Mouse (Mus musculus) brain, embryonic 14.5 days (tissue): ENCODE results near the gene Fkbp1b. TPM values are rescaled to one million over a fixed set of nuclear protein-coding genes. Genes with fewer than 3 reads are reported as not detected.
"Not testable (repeated sequence)": the region's sequence is repeated elsewhere in the genome, so short reads cannot be mapped to it uniquely, and the experiment has no call there.

Experiments
- DNase-seq: peaks from one replicate; pipeline ENCODE4 v3.0.0-alpha.2; 2011; ENCODE audit warnings: low read depth
- CTCF ChIP-seq: fragments of 200-500 bp; IDR thresholded peaks from 2 replicates; pipeline ENCODE4 v1.5.1; 2012; ENCODE audit warnings: inconsistent platforms, mild to moderate bottlenecking, moderate library complexity, borderline replicate concordance; ENCODE audit not compliant: insufficient read depth, insufficient read length; ENCODE audit errors: extremely low read depth
- POLR2A ChIP-seq: fragments of 200-500 bp; IDR thresholded peaks from 2 replicates; pipeline ENCODE4 v1.6.1; 2012; ENCODE audit warnings: mild to moderate bottlenecking, inconsistent platforms, borderline replicate concordance; ENCODE audit not compliant: poor library complexity, insufficient read depth, insufficient read length, severe bottlenecking; ENCODE audit errors: extremely low read depth
- polyA plus RNA-seq: library from polyadenylated mRNA; depleted of rRNA; stranded (reverse); fragments of >200 nt; gene quantifications from 2 replicates; pipeline ENCODE4 v1.2.3, GENCODE M21; 2012

Gene Fkbp1b
- polyA plus RNA-seq, 1 experiment, result 31.0 TPM

DNA sequence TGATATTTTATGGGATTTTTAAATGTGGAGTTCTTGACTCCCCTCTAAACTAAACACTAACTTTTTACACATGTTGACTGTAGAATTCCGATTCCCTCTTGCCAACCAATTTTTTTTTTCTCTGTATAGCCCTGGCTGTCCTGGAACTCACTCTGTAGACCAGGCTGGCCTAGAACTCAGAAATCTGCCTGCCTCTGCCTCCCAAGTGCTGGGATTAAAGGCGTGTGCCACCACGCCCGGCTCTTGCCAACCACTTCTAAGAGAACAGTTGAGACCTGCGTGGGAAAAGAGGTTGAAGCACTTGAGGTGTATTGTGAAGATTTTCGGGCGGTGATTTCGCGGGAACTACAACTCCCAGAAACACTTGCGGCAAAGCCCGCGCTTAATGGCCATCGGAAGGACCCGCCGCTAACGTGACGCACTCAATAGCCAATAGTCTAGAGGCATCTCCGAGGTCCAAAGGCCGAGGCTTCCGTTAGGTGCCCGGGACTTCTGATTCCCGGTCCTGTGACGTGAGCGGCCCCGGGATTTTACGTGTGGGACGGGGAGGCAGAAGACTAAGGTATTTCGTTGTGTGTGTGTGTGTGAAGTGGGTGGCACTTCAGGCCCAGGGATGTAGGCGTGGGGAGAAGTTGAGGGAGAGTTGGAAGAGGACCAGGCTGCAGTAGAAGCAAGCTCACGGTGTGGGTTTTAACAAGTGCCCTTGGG lies 1.7 kb upstream of the Fkbp1b start, which contains the start of gene Wdcp:
Gene Wdcp (plus strand): TSS at position 414 of the 708 bp plus-strand sequence.
- peak; percentile 97 for DNase-seq
- TF ChIP-seq CTCF (no peak), POLR2A (no peak; the same call in 1 of the 2 replicates)

DNA sequence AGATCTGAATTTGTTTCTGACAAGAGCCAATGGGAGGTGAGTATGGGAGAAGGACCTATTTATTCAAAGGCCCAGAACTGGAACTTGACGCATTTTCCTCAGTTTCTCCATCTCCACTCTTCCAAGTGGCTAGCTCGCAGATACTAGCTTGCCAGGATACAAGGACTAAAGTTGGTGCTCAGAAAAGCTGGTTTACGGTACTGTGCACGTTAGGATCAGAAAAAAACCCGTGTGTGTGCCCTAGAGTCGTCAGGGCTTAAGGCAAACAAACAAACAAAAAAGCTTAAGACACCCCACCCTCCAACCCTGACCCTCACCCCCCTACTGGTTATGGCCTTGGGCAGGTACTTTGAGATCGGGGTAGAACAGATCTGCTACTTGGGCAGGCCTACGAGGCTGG lies 1.1 kb upstream of the Fkbp1b start:
- TF ChIP-seq CTCF (no peak), POLR2A (no peak)

DNA sequence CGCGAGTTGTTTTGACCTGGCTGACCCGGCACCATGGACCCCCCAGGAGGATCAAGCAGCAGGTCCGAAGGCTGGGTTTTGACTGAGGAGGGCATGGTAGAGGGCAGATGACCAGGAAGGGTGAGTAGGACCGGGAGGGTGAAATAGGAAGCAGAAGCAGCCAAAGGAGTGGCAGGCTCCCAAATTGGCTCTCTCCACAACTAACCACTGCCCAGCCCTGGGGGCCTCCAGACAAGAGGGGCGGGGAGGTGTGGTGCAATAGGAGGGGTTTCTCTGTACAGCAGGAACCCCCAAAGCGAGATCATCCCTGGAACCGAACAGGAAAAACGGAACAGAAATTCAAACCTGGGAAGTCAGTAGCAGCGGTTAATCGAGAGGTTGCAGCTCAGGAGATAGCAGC lies 650 bp downstream of the Fkbp1b start:
- no peak for TF ChIP-seq CTCF
- TF ChIP-seq POLR2A, result no peak
- DNase-seq, result peak; percentile 19

More for the DNA sequence above, 1.1 kb upstream of the Fkbp1b start:
- peak; percentile 2 for DNase-seq

DNA sequence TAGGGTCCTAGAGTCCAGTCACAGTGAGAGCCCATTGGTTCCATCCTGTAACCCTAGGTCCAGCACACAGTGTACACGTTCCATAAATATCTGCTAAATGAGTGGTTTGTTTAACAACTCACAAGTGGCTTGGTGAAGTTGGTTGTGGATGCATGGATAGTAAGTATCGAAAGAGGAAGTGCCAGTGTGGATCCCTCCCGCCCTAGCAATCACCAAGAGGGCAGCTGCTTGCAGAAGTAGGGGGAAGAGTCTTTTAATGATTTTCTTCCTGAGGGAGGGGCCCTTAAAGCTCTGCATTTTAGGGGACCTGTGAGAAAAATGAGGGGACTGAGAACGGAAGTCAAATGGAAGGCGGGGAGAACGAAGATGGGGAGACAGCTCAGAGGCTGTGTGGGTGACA lies 1.4 kb downstream of the Fkbp1b start:
- DNase-seq, result no peak
- TF ChIP-seq POLR2A (no peak), CTCF (no peak)

DNA sequence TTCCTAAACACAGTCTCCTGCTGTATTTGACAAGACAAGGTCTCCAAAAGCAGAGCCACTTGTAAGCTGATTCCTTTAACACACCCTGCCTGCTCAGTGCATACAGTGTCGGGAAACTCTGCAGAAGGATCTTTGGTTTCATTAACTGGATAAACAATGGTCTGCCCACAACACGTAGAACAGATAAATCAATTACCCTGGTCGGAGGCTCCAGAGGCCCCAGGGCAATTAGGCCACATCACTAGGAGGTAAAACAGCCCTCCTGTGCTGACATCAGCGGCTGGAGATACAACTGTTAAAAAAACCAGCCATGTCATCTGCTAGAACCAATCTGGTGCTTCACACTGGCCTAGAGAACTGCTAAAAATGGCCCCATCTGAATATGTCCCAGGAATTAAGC lies 4.4 kb downstream of the Fkbp1b start:
- DNase-seq, result no peak
- no peak for TF ChIP-seq POLR2A
- no peak for TF ChIP-seq CTCF

DNA sequence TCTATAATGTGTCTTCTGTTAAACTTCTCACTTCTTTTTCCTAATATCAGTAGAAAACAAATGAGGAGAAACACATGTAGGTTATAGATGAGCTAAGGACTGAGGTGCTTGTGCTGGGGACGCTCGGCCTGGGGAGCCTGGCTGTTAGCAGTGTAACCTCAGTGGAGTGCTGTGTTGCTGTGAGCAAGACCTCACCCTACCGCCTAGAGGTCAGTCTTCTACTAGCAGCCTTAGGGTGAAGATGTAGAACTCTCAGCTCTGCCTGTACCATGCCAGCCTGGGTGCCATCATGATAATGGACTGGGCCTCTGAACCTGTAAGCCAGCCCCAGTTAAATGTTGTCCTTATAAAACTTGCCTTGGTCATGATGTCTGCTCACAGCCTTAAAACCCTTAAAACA lies 14.1 kb downstream of the Fkbp1b start:
- TF ChIP-seq POLR2A (no peak), CTCF (no peak)
- no peak for DNase-seq

DNA sequence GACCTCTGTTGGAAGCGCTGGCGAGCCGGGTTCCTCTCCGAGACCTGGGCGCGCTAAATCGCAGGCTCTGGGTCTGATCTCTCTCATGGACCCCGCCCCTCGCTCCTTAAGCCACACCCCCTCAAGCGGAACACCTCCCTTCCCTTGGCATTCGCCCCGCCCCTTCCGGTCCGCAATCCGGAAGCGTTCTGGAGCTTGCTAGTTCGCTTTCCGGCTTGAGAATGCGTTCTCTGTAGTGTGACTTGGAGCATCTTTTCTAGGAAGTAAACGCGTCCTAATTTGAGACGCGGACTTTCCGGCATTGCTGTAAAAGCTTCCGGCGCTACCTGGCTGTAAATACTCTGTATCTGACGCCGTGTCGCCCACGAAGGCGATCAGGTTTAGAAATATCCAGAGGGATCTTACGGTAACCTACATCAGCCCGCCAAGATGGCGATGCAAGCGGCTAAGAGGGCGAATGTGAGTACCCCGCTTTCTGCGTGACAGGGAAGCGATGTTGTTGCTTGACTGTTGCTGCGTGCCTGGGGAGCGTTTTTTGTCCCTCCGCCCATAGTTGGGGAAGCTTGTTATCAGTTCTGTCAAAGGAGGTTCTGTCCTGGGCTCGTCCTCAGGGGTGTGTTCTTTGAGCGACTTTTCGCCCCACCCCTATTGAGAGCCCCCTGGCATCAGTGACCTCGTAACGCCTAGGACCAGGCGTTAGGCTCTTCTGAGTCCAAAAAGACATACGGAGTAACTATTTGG lies 23.9 kb downstream of the Fkbp1b start, which contains the start of gene Sf3b6:
Gene Sf3b6 (plus strand): TSS at position 184 of the 741 bp plus-strand sequence.
- peak; percentile 89; the same call in 1 of the 2 replicates for TF ChIP-seq POLR2A
- no peak for TF ChIP-seq CTCF
- peak; percentile 99 for DNase-seq

DNA sequence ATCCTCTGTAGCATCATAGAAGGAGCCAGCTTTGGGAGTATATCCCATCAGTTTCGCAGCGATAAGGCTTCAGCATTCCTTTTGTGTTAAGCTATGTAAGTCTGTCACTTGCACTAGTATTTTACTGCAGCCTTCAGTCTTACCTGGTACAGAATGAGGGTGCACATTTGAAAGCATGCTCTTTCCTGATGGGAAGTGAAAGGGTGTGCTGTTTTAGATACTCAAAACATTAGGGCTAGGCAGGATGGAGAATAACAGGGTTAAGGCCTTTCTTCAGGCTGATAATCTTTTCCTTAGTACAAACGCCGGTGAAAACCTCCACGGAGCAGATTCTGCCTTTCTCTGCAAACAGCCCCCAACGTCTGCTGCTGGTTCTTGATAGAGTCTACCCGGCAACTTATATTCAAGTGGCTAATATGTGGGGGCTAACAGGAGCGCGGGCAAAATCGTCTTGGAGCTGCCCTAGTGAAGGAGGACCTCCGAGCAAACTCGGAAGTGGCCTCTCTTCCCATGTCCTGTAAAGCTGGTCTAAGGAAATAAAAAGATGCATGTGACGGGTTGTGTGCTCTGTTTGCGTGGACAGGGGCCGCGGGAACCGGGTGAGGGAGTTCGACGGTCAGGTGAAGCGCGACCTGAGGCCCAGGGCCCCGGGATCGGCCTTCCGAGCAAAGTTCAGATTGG lies 24.6 kb downstream of the Fkbp1b start:
- TF ChIP-seq CTCF, result no peak
- no peak for DNase-seq

DNA sequence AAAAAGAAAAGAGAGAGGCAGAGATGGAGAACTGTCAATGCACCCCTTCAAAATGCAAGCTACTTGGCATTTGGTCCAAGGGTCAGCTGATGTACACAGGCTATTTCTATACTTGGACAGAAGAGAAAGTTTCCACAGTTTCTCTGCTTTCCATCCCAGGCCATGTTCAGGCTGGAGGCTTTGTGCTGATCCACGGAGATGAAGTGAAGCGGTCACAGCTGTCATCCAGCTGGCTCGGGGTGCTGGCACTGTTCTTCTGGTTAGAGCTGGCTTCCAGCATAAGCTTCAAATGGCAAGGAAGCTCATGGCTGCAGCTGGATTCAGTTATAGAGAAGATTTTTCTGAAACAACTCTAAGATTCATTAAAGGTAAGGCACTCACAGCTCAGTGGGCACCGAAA lies 27.8 kb downstream of the Fkbp1b start:
- no peak for DNase-seq
- no peak for TF ChIP-seq POLR2A
- no peak for TF ChIP-seq CTCF

DNA sequence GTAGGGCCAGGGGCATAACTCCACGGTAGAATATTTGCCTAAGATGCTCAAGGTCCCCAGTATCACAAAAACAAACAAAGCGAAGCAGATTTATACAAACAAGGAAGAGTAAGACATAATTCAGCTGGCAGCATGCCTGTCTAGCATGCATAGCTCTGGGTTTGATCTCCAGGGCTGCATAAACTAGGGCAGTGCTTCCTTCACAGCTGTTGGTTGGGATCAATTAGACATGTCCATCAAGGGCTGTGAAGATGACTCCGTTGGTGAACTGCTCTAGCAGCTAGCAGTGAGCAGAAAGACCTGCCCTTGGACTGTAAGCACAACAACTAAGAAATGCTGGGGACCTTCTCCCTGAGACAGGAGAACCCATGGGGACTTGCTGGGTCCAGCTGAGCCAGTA lies 29.7 kb downstream of the Fkbp1b start:
- no peak for DNase-seq
- no peak for TF ChIP-seq CTCF
- no peak for TF ChIP-seq POLR2A

DNA sequence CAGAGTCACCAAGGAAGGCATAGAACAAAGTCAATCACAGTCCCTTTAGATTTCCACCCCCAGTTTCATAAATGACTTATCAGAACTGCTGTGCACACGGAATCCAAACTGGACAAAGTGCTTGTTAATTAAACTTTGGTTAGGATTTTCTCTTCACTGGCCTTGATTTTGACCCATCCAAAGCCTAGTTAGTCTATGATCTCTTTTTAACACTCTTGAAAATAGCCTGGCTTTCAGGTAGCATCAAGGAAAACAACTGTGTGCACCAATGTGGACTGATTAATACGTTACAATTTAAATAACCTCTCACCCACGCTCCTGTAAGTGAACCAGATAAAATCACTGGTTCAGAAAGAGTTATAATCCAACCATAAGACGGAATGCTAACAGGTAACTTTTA lies 30.4 kb downstream of the Fkbp1b start:
- TF ChIP-seq POLR2A, result no peak
- TF ChIP-seq CTCF, result no peak
- DNase-seq, result no peak

DNA sequence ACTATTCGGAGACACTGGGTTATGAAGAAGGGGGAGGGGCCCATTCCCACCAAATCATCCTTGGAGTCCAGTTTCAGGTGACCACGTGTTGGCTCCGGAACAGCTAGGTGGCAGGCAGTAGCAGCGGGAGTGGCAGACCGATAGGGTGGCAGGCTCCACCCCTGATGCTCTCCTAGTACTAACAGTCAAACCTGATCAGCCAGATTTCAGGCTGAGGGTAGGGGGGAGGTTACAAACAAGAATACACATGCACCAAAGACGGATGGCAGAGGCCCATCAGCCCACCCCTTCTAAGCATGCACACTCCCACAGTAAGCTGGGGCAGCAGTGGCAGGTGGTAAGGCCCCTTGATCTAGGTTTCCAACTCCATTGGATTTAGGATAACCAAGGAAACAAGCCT lies 43.9 kb downstream of the Fkbp1b start:
- DNase-seq, result not testable (repeated sequence)

DNA sequence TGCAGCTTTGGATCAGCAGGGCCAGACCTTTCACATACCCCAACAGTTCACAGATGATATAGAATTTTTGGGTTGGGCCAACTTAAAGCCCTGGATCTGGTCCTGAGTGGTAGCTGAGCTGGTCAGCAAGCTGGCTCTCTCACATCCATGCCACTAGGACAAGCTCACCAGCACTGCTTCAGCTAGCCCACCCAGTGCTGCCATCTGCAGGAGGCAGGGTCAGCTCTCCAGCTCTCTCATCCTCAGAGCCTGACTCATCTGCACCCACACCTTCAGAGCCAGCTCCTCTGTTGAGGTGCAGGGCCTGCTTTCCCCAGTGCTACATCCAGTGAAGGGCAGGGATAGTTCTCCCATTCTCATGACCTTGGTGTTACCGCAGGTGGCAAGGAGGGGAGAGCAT lies 47.7 kb downstream of the Fkbp1b start:
- TF ChIP-seq CTCF, result peak; percentile 50
- no peak for TF ChIP-seq POLR2A
- DNase-seq, result peak; percentile 11

DNA sequence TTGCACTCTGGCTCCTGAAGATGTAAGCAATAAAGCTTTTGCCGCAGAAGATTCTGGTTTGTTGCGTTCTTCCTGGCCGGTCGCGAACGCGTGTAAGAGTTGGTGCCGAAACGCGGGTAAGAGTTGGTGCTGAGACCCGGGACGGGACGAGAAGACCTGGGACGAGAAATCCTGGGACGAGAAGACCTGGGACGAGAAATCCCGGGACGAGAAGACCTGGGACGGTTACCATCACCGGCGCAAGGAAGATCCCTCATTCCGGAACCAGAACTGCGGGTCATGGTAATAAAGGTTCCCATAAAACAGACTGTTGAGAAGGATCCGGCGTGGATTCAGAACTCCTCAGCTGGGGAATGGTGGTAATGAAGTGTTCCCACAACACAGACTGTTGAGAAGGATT lies 53.3 kb downstream of the Fkbp1b start:
- DNase-seq, result not testable (repeated sequence)
